Mouse (Mus musculus): ENCODE measurements around the gene Ccm2. TPM values are rescaled to one million over a fixed set of nuclear protein-coding genes. Genes with fewer than 3 reads are reported as not detected.

Ccm2 gene
- total RNA-seq, 2 experiments from 2014 or later, result 41.7 to 60.2 TPM

DNA sequence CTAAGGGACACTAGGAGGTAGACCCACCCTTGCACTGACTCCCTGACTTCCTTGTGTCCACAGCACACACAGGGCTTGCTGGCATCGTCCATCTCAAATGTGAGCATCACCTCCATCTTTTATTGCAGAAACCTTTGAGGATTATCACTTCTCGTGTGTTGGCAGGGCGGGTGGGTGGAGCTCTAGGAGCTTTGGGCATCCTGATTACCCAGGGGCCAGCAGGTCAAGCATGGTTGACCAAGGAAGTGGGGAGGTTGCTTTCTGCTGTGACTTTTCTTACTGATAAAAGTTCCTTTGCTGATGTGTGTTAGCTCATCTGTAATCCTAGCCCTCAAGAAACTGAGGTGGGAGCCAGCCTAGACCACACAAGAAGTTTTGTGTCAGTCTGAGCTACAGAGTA is 29.5 kb downstream of the Ccm2 start:
- DNase-seq (ENCODE audit: low spot score in 2 of 2), result no peak

DNA sequence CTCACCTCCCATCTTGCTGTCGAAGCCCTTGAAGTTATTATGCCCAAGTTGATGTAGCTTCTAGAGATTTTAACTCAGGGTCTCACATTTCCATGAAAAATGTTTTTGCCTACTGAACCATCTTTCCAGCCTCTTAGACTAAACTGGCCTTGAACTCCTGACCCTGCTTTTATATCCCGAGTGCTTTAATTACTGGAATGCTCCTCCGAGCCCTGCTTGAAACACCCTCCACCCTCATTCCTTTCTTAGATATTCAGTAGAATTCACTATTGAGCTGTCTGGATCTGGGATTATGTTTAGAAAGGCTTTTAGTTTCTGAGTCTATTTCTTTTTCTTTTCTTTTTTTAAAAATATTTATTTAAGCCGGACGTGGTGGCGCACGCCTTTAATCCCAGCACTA is 32.7 kb downstream of the Ccm2 start:
- no peak for DNase-seq (ENCODE audit: low spot score in 2 of 2)

DNA sequence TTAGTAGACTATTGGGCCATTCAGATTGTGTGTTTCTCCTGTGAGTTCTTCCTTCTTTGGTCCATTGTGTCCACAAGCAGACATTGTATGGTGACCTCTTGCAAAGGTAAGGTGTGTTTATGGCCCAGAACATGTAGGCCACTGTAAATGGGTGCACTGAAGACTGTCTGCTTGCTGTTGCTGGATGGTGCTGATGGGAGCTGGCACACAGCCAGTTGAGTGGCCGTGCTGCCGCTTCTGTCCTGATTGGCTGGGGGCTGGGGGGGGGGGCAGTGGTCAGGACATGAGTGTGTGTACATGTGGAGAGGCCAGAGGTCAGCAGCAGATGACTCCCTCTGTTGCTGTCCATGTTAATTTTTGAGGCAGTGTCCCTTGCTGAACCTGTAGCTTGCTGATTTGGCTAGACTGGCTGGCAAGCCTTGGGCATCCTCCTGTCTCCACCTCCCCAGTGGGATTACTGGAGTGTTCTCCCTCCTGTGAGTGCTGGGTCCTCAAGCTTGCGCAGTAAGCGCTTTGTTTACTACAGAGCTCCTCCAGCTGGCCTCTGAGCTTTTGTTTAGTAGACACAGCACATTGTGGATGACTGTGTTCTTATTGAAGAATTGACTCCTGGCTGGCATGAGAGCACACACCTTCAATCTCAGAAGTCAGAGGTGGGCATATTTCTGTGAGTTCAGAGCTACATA is 33.5 kb downstream of the Ccm2 start:
- no peak for DNase-seq (ENCODE audit: low spot score in 2 of 2)

DNA sequence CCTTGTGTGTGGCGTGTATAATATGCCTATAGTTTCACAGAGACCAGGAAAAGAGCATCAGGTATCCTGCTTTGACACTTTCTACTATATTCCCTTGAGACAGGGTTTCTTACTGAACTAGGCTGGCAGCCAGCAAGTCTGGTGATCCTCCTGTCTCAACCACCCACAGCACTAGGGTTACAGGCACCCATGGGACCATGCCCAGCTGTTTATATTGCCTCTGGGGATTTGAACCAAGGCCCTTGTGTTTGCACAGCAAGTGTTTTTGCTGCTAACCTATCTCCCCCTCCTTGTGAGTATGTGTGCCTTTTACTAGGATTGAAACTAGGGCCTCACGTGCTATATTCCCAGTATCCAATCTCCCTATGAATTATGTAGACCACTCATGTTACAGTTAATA is 34.9 kb downstream of the Ccm2 start:
- no peak for DNase-seq (ENCODE audit: low spot score in 2 of 2)

DNA sequence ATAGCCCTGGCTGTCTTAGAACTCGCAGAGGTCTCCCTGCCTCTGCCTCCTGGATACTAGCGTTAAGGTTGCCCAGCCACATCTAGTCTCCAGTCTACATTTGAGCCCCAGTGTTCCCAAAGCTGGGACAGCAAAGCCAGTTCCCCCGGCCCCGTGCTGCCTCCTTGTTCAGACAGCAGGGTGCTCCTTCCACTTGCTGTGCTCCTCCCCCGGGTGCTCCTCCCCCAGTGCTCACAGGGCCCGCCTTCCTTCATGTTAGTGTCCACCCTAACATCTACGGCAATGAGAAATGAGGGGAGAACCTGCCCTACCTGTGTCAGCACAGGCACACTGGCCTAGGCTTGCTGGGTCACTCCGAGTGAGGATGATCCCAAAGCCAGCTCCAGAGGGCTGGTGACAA is 39.1 kb downstream of the Ccm2 start:
- no peak for DNase-seq (ENCODE audit: low spot score in 2 of 2)

DNA sequence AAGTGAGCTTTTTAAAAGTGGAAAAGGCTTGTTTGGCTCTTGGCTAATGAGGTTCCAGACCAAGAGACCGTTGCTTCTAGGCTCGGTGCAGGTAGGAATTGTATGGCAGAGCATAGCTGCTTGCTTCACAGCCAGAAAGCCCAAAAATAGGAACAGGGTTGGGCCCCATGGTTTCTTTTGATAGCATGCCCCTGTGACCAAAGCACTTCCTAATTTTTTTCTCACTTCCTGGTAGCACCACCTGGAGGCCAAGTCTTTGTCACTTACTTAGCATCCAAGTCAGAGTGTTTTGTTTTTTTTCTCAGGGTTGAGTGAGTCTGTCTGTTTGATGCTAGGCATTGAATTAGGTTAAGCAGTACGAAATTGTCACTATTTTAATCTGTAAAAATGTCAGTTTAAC is 40.0 kb downstream of the Ccm2 start:
- no peak for DNase-seq (ENCODE audit: low spot score in 2 of 2)

DNA sequence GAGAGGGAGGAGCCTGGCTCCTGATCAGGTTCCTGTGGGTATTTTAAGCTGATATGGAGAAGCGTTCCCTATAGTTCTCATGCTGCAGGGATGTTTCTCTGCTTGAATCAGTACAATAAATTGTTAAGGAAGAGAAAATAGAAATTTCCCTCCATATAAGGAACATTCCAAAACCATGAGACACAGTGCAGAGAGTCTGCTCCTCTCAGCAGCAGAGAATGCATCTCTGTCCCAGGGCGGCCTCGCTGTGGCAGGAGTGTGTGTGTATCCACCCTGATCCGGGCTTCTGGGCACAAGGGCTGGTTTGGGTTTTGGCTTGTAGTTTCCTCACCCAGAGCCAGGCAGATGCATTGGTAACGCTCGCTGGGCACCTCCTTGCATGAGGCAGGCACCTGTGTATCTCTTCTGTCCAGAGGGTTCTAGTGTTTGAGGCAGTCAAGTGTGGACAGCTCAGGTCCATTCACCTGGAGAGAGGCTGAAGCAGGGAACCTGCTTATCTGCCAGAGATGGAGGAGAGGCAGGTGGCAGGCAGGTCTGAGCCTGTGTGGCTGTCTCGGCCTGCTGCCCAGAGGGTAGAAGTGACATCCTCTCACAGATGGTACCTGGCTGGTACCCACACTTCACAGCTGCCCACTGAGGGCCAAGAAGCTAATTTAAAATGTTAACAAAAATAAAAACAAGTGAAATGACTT is 40.7 kb downstream of the Ccm2 start:
- DNase-seq (ENCODE audit: low spot score in 2 of 2), result no peak

DNA sequence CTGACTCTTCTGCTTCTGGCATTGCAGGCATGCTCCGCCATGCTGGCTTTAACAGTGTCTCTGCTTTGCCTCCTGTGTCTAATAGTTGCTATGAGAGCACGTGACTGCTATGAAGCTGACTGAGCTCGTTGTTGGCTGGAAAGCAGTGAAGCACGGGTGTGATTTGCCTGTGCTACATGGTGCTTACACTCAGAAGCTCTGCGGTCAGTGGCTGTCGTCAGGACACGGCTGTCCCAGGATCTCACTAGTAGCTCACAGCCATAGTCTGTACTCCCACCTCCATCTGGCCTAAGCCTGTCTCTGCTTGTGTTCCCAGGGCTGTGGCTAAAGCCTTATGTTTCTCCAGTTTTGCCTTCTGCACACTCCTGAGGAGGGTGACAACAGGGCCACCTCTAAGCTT is 41.6 kb downstream of the Ccm2 start:
- DNase-seq (ENCODE audit: low spot score in 2 of 2), result no peak

DNA sequence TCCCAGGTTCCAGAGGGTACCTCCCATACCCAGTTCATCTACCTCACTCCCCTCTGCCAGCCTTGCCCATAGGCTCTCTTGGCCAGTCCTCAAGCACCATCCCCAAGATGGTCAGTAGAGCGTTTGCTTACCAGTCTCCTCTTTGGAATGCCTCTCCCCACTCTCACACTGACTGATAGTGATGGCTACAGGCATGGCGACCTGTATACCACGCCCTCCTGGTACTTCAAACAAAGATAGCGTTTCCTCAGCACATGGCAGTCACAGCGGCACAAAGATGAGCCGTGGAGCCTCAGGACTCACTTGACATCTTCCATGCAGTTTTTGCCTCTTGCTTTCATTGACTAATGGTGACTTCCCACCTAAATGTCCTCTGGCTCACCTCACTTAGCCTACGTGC is 43.2 kb downstream of the Ccm2 start:
- DNase-seq (ENCODE audit: low spot score in 2 of 2), result no peak

DNA sequence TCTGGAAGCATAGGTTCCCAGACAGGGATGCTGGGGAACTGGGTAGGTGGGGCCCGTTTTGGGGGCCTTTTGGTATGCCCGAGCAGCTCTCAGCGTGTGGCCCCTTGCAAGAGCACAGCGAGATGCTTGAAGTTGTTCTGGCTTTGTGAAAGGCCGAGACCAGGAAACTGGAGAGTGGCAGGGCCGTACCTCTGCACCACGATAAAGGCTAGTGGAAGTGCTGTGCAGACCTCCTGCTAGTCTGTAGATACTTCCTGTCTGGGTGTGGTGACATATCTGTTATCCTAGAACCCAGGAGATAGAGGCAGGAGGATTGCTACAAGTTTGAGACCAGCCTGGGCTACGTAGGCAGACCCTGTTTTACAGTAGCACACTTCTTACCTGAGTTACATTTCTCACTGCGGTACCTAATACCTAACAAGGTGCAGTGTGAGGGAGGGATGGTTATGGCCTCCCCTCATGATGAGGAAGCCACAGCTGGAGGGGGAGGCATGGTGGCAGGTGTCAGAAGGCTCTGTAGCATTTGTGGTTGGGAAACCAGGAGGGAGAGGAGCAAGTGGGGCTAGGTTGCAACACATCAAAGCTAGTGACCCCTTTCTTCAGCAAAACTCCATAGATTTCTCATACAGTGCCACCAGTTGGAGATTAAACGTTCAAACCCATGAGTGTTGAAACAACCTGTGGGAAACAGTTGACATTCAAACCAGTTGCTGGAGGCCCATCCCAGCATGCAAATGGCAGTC is 44.4 kb downstream of the Ccm2 start:
- no peak for DNase-seq (ENCODE audit: low spot score in 2 of 2)

DNA sequence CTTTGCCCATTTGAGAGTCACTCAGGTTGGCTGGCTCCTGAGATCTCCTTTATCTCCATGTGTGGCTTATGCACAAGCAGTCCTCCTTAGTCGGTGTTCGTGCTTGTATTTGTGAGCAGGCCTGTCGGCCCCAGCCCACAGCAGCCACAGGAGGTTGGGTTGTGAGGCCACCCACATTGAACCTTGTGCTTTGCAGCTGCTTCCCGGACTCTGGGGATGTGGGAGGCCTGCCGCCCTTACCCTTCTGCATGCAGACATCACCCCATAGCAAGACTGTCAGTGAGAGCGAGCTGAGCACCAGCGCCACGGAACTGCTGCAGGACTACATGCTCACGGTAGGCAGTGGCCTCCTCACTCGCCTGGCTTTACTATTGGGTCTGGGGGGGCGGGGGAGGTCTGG is 46.7 kb downstream of the Ccm2 start:
- DNase-seq (ENCODE audit: low spot score in 2 of 2), result no peak

DNA sequence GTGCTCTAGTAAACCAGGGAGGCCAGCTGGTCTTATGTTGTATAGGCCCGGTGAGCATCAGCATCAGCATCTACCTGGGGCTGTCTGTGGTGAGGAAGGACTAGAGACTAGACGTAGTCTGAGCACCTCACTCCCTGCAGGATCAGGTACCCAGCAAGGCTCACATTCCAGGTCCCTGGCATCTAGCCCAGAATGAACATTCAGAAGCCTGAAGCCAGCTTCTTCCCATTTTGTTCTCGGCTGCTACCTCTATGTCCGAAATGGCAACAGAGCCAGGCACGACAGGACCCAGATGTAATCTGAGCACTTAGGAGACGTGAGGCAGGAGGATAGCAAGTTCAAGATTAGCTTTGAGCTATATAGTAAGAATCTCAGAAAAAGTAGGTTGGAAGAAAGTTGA is 48.2 kb downstream of the Ccm2 start:
- DNase-seq (ENCODE audit: low spot score in 2 of 2), result no peak

DNA sequence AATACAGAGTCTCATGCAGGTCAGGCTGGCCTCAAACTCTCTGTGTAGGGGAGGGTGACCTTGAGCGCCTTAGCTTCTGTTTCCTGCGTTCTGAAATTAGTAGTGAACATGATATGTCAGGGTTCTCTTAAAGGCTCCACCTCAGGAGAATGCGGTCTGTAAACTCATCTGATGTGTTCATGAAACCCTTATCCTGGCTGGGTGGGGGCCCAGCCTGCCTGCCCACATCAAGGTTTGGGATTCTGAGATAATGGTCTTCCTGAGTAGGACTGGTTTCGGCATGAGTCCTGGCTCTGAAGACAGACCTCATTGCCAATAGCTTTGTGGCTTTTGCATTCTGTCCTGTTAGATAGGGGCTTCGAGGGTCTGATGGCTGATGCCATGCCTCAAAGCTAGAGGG is 48.7 kb downstream of the Ccm2 start:
- DNase-seq (ENCODE audit: low spot score in 2 of 2), result no peak

DNA sequence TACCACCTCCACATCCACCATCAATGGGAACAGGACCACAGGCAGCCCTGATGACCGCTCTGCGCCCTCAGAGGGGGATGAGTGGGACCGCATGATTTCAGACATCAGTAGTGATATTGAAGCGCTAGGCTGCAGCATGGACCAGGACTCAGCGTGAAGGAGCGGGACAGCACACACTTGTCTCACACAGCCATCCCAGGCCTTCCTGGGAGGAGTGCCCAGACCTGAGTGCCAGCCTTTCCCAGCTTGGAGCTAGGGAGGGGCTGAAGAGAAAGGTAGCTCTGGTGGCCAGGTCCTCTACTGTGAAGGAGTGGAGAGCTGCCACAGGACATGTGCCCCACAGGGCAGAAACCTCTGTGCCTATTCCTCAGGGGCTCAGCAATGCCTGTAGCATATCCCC is 49.5 kb downstream of the Ccm2 start:
- DNase-seq (ENCODE audit: low spot score in 2 of 2), result no peak

DNA sequence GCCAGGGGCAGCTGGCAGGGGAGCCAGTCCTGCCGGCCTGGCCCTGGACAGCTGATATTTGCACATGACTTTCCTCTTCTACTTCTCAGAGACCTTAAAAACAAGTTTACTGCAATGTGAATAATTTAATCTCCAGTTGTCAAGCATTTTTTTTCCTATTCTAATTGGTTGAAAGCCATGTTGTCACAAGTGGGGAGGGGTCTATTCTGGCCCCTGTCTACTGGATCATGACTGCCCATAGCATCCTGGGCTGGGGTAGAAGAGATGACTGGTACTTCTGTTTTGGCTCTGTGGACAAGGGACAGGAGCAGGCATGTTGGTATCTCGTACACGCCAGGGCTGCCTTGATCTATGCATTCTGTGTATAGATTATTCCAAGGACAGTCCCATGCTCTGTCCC is 49.9 kb downstream of the Ccm2 start:
- DNase-seq (ENCODE audit: low spot score in 2 of 2), result no peak

DNA sequence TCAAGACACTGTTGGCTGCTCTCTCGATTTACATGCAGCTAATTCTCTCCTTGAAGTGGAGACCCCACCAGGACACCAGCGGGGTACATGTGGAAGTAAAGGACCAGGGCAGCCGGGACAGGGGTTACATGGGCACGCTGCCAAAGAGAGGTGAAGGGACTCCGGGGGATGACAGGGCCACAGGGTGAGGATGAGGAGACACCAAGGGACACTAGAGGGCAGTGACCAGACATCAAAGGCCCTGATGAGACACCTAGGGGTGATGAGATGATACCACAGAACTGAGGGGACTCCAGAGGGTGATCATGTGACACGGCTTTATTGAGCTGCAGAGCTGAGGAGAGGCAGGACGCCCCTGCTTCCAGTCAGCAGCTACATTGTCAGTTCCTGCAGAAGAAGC is 50.8 kb downstream of the Ccm2 start:
- DNase-seq (ENCODE audit: low spot score in 2 of 2), result no peak

DNA sequence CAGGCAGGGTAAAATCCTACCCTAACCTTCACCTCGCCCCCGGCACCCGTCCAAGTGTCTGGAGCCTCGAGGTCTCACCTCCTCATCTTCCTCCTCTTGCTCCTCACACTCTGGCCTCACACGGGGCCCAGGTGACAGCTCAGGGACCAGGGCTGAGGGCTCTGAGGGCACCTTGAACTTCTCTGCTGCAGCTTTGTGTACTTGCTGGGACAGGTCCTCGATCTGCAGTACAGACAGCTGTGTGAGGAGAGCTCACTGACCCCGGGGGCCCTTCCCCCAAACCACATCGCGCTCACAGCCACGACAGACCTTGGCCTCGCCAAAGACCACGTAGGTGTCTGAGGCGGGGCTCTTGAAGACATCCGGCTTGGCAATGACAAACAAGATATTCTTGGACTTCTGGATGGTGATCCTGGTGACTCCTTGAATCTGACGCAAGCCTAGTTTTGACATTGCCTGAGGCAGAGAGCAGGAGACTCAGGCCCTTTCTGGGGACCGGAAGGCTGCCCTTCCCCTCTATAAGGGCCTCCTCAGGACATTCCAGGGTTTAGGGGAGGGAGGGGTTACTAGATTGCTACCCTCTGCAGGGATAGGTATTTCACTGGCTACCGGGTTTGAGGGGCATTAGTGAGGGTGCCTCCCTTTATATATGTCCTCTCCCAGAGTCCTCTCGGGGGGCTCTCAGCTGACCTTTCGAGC is 51.7 kb downstream of the Ccm2 start:
- DNase-seq (ENCODE audit: low spot score in 2 of 2), result no peak

DNA sequence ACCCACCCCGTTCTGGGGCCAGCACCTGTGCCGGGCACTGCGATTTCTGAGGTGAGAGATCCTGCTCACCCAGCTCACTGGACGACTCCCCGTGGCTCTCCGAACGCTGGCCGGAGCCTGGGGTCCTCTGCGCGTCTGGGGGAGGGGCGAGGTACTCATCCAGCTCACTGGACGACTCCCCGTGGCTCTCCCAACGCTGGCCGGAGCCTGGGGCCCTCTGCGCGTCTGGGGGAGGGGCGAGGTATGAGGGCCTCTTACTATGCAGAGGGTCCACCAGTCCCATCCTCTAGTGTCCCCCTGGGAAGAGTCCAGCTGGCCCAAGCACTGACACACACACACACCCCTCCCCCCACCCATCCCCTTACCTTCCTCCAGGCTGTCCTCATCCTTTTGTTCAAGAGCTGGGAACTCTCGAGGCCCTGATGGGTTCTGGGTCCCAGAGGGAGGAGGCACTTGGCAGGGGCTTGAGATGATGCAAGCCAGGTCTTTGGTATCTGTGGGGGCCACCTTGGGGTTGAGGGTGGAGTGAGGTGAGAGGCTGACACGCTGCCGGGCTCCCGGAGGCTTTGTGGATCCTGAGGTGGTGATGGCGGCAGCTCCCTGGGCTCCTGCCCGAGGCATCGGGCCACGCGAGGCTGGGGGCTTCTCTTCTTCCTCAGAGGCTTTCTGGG is 52.5 kb downstream of the Ccm2 start:
- no peak for DNase-seq (ENCODE audit: low spot score in 2 of 2)

DNA sequence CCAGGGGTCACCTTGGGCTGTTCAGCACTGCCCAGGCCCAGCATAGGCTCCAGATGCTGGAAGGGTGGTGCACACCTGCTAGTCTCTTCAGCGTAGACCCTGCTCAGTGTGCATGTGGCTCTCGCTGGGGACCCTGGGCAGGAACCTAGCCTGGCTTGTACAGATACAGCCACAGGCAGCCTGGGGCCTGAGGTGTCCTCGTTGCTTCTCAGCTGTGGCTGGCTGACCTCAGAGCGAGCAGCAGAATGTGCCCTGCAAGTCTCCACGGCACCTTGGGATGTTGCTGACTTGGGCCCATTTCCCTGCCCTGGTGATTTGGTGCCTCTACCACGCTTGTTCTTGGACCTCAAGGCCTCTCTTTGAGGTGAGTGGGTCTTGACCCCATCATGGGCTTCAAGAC is 53.1 kb downstream of the Ccm2 start:
- no peak for DNase-seq (ENCODE audit: low spot score in 2 of 2)

DNA sequence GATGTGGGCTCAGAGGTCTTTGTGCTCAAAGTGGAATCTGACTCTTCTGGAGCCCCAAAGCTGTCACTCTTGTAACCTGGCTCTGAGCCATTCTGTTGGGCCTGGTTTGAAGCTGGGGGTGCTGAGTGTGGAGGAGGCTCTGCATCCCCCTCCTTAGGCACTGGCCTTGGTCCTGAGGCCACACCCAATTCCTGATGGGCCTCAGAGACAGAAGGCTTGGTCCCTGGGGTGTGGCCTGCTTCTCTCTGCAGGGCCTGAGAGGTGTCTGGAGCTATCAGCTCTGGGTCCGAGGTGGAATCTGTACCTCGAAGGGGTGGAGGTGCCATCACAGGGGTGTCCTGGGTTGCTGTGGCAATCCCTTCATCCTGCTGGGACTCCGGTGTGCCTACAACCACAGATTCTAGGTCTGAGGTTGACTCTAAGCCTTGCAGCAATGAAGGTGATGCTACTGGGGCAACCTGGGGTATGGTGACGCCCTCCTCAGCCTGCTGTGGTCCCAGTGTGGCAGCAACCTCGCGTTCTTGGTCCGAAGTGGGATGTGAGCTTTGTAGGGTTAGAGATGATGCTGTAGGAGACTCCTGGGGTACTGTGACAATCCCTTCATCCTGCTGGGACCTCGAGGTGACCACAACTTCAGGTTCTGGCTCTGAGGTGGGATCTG is 53.7 kb downstream of the Ccm2 start:
- no peak for DNase-seq (ENCODE audit: low spot score in 2 of 2)
